Mouse (Mus musculus): ENCODE results near the gene Atp7a. TPM values are rescaled to one million over a fixed set of nuclear protein-coding genes. Genes with fewer than 3 reads are reported as not detected.
A peak's percentile ranks its signal among the peaks of the same experiment; 100 is the strongest.

Atp7a gene
- total RNA-seq, 2 experiments from 2014 or later = 3.5 to 3.9 TPM

DNA sequence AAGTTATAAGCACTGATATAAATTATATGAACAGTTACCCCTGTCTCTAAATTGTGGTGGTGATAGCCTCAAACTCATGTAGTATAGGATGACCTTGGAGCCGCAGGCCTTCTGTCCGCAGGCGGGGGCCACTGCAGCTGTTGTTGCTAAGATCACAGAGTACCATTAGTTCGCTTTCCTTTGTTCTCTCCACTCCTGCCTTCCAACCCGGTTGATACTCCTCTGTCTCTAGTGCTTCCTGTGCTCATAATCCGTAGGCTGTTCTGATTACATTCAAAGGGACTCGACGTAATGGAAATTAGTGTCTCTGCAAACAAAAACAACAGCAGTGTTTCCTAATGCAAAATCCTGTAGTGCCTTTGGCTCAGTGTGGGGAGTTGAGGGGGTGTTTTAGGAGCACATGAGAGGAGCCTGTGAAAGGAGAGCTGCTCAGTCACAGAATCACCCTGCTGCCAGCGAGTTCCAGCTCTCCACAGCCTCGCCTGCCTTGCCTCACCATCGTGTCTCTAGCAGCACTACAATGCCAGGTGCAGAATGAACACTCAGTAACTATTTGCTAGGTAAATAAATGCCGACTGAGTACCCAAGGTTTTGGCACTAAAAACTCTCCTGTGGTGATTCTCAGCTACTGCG is 53.9 kb downstream of the Atp7a start:
- no peak for ATAC-seq (replicated peaks; ENCODE audit: poor library complexity)

DNA sequence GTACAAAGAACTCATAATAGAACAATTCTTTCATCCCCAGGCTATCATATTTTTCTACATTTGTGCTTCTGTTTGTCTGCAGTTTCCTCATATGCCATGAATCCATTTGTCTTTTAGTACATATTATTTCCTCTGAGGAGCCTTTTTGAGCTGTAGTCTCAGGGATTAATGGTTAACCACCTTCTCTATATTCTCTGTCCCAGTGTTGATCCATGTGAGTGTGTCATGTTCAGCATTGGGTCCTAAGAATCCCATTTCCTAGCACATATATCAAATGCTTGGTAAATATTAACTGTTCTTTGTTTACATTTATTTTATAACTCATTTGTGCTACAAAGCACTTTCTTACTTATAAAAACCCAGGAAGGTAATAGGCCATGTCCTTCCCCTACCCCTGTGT is 55.4 kb downstream of the Atp7a start:
- no peak for ATAC-seq (replicated peaks; ENCODE audit: poor library complexity)

- ATAC-seq (replicated peaks; ENCODE audit: poor library complexity) = no peak
These were observed 58.1 kb downstream of the Atp7a start for GRCm38 (mm10) chrX:106085132-106085531.

DNA sequence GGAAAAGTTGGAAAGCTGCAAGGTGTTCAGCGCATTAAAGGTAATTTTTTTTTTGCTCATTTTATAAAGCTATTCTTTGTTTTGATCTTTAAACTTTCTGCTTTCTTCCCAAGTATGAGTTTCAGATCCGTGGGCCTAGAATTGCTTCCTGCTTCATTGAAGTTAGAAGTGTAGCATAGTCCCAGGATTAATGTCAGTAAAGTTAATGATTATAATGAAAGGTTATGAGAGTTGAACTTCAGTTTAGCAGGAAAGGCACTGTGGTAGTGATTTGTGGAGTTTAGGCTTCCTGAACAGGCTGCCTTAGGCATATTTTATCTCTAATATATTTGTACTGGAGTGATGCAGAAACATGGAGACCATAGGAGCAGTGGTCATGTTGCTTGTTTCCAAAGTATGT is 58.5 kb downstream of the Atp7a start:
- no peak for ATAC-seq (replicated peaks; ENCODE audit: poor library complexity)

GRCm38 (mm10) chrX:106092939-106093338 is 65.9 kb downstream of the Atp7a start:
- no peak for ATAC-seq (replicated peaks; ENCODE audit: poor library complexity)

DNA sequence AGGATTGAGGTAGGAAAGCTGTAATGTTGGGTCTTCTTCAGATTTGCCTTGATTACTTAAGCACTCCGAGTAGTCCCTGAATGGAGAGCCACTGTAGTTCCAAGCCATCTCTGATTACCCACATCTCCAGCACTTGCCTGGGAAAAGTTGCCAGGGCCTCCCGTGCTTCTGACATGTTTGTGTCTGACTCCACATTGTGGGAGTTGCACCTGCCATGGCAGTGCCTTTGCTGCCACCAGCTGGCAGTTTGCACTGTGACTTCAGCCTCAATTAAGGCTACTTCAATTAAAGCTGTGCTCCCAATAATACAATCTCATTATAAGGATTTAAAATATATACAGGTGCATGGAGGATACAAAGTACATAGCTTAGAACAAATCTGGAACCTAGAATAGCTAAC is 78.4 kb downstream of the Atp7a start:
- peak; percentile 90 for ATAC-seq (replicated peaks; ENCODE audit: poor library complexity)

DNA sequence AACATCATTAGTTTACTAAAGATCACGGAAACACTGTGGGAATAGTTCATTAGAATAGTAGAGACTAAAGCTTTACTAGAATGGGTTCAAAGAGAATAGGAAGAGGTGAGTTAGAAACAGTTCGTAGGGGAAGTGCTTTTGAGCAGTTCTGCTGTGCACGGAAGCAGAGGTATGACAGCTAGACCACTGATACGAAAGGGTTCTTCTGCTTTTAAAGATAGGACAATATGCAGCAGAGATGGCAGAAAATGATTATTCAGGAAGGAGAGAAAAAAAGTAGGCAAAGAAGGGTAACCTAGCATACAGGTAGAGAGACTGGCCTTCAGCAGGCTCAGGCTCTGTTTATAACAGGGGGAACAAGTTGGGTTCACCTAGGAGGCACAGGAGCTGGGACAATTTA is 86.8 kb downstream of the Atp7a start:
- ATAC-seq (replicated peaks; ENCODE audit: poor library complexity) = no peak

DNA sequence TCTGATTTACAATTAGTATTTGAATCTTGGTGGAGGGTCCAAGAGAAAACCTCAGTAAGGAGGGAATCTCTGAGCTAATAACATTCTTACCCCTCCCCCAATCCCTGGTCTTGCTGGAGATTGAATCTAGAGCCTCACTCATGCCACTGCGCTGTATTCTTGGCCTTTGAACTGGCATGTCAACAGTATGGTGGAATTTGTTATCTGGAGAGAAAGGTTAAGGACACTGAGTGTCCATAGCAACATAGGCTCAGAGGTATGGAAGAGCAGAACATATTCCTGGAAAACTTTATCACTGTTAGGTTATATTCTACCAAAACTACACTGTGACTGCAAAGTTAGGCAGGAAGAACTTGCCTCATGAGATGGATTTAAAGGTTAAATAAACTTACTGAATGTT is 87.6 kb downstream of the Atp7a start:
- ATAC-seq (replicated peaks; ENCODE audit: poor library complexity) = no peak

GRCm38 (mm10) chrX:106122823-106123222 is 95.7 kb downstream of the Atp7a start:
- no peak for ATAC-seq (replicated peaks; ENCODE audit: poor library complexity)

DNA sequence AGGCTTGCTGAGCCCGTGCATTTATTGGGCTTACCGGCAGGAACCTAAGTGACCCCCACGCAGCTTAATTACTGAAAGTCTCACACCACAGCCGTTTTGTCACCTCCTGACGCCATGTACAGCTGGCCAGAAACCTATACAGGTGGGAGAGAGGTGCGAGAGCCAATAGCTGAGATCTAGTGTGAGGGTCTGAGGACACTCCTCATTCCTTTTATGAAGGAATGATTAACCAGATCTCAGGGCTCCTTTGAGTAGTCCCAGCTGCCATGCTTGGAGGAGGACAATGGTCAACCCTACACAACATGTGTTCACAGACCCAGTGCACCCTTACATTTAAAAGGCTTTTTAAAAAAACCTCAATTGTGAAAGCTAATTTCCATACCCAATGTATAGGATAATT is 101.2 kb downstream of the Atp7a start:
- ATAC-seq (replicated peaks; ENCODE audit: poor library complexity) = no peak

GRCm38 (mm10) chrX:106129877-106130276 is 102.8 kb downstream of the Atp7a start:
- peak; percentile 46; the same call in 1 of the 2 replicates for ATAC-seq (replicated peaks; ENCODE audit: poor library complexity)

- peak; percentile 59 for ATAC-seq (replicated peaks; ENCODE audit: poor library complexity)
These were observed 107.8 kb downstream of the Atp7a start for GRCm38 (mm10) chrX:106134916-106135315.

DNA sequence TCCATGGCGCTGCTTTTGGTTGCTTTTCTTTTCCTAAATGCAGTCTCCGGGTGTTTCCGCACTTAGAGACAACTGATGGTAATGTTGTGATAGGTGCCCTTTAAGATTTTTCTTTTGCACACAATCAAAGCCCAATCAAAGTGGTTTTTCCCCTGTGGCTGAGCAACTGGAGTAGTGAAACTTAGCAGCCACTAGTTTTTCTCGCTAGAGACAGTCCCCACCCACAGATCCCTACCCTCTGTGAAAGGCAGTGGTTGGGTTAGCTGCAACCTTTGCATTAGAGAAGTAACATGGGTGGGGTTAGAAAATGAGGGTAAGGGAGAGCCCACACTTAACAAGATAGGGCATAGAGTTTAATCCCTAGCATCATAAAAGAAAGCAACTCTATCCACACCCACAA is 108.4 kb downstream of the Atp7a start:
- peak; percentile 22; the same call in 1 of the 2 replicates for ATAC-seq (replicated peaks; ENCODE audit: poor library complexity)

DNA sequence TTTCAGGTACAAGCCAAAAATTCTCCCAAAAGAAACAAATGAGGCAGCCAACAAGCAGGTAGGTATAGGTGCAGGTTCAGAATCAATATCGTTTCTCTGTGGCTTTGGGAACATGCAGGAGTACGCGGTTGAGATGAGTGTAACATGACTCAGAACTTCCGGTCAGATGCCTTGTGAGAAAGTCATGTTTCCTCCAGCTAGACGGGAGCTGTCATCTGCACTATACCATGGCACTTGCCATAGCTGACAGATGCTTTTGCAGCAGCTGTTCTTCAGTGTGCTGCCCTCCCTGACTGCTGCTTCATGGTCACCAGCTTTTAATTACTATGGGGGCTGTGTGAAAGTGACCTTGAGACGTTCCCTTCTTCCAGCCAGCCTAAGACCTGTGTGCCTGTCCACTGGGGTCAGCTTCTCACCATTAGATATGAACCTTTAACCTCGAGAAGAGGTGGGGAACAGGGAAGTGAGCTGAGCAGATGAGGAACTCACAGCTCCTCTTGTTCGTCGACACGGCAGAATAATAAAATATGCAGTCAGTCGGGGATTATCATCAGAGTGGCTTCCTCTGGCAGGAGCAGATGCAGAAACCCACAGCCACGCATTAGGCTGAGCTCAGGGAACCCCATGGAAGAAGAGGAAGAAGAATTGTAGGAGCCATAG is 109.0 kb downstream of the Atp7a start:
- peak; percentile 51 for ATAC-seq (replicated peaks; ENCODE audit: poor library complexity)

- peak; percentile 26 for ATAC-seq (replicated peaks; ENCODE audit: poor library complexity)
These were observed 112.4 kb downstream of the Atp7a start for GRCm38 (mm10) chrX:106139309-106140070.

DNA sequence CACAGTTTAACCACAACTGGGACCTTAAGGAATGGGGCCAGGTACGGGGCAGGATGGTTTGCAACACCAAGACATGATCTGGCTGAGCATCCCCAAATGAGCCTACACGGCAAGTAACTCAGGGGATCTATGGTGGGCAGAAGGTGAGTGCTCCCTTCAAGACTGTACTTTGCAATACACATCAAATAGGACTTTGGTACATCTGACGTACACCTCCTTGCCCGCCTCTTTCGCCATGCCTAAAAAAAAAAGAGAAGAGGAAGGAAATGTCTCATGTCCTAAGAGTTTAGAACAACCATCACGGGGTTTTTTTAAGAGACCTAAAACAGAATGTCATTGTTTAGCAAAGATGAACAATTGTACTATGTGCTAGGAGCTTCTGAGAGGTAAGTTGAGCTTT is 115.9 kb downstream of the Atp7a start, which contains the start of gene Tlr13:
Gene Tlr13, plus strand, starts transcription at position 269 of the 400 bp plus-strand sequence.
- peak; percentile 77 for ATAC-seq (replicated peaks; ENCODE audit: poor library complexity)

DNA sequence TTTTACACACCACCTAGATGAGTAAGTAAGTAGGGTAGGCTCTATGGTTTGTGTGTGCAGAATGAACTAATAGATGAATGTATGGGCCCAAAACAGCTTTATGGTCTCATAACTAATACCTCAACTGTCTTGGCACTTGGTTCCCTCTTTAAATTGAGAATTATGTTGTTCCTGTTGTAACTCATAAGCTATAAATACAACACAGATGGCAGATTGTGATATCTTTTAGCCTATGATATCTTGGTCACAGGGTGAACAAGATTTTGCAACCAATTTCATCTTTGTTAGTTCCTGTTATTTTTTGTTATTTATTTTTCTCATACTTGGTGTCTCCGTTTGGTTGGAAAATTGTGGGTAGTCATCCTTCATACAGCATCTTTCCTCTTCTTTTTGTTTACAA is 121.1 kb downstream of the Atp7a start:
- peak; percentile 33; the same call in 1 of the 2 replicates for ATAC-seq (replicated peaks; ENCODE audit: poor library complexity)

DNA sequence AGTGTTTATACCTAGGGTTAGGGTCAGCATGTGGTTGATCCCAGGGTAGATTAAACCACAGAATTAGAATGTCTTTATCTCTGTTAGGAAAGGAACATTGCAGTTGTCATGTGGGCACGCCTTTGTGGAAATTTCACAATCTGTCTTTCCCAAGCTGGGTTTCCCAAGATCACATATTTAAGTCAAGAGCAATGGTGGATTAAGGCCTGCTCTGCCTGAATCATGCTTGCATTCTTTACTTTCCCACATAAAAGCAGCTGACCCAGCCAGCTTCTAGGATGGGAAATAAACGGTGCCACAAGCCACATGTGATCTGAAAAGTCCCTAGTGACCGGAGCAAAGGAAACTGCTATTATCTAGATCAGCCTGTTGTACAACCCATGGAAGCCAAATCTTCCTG is 122.4 kb downstream of the Atp7a start:
- peak; percentile 51 for ATAC-seq (replicated peaks; ENCODE audit: poor library complexity)

- peak; percentile 72 for ATAC-seq (replicated peaks; ENCODE audit: poor library complexity)
These were observed 127.1 kb downstream of the Atp7a start for GRCm38 (mm10) chrX:106154180-106154586.

GRCm38 (mm10) chrX:106155892-106156291 is 128.8 kb downstream of the Atp7a start:
- ATAC-seq (replicated peaks; ENCODE audit: poor library complexity) = no peak

GRCm38 (mm10) chrX:106163995-106164394 is 136.9 kb downstream of the Atp7a start:
- peak; percentile 95 for ATAC-seq (replicated peaks; ENCODE audit: poor library complexity)

DNA sequence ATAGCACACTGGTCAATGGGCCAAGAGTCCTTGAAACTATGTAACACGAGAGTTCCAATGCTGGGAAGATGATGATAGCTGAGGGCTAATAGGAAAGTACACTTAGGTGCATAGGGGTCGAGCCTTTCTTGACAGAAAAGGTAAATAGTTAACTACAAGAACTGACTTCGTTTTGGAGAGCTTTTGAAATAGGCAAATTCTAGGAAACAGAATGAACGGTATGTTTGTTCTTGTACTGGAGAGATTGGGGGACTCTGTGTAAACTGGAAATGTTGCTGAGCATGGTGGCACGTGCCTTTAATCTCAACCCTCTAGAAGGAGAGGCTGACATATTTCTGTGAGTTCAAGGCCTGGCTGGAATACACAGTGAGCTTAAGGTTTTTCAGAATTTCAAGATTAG is 137.5 kb downstream of the Atp7a start:
- no peak for ATAC-seq (replicated peaks; ENCODE audit: poor library complexity)

Data from megakaryocyte progenitor cell, adult 5-6 weeks (primary cell).